Mouse (Mus musculus) bone marrow macrophage, adult 2 months (primary cell): ENCODE measurements around the gene Gm17542. TPM values are rescaled to one million over a fixed set of nuclear protein-coding genes. Genes with fewer than 3 reads are reported as not detected.

Source experiments
- H3K27ac ChIP-seq: 2 replicates; pipeline ENCODE4 v1.5.1; 2012; ENCODE audit warnings: low read depth, low read length; ENCODE audit not compliant: insufficient read depth
- H3K4me1 ChIP-seq: 2 replicates; pipeline ENCODE4 v1.6.1; 2012; ENCODE audit warnings: low read length; ENCODE audit not compliant: control insufficient read depth, insufficient read depth
- H3K4me3 ChIP-seq: 2 replicates; pipeline ENCODE4 v1.5.1; 2012; ENCODE audit warnings: mild to moderate bottlenecking, low read length, moderate library complexity; ENCODE audit not compliant: insufficient read depth
- CTCF ChIP-seq: IDR thresholded peaks from 2 replicates; pipeline ENCODE4 v1.5.1; 2012; ENCODE audit warnings: low read depth, mild to moderate bottlenecking, low read length, moderate library complexity
- POLR2A ChIP-seq: IDR thresholded peaks from 2 replicates; pipeline ENCODE4 v1.6.1; 2012; ENCODE audit warnings: mild to moderate bottlenecking, low read depth, low read length, borderline replicate concordance
- polyA plus RNA-seq: library from polyadenylated mRNA; stranded (reverse); fragments of >200 nt; gene quantifications from 2 replicates; pipeline ENCODE4 v1.2.4, GENCODE M21; 2012; ENCODE audit not compliant: missing spikeins, insufficient read depth, insufficient read length

Gene Gm17542
- polyA plus RNA-seq, 1 experiment = not detected

DNA sequence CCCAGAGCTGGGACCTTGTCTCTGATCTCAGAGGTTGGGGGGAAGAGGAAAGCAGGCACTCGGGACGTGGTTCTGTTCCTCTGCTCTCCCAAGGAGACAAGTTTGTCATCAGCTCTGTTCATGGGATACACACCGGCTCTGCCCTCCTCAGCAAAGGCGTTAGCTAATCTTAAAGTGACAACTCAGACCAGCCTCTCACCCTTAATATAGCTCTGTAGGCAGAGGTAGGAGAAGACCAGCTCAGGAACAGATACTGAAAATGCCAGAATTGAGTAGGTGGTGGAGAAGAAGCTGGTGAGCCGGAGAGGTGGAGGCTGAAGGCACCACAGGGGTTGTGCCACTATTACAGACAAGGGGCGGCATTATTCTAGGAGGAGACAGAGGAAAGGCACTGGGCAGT is 38.7 kb downstream of the Gm17542 start:
- Histone ChIP-seq H3K4me1 (no peaks in the 10 kb centered on the region), H3K27ac (no peak overlapping the region), H3K4me3 (no peak overlapping the region)
- TF ChIP-seq CTCF (no peak), POLR2A (no peak)

DNA sequence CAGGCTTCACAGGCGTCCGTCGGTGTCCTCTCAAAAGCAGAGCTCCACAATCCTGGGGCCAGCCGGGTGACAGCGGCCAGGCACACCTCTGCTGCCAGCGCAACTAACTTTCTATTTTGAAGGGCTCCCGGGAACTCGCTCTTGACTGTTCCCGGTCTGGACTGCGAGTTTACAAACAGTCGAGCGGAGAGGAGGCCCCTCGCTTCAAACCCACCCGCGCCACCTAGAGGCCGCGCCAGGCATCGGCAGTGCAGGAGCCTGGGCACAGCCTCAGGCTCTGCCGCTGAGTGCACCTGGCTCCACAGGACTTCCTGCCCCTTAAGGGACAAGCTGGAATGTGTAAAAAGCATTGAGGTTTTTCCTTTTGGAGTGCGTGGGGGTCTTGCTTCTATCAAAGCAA is 42.5 kb downstream of the Gm17542 start, which contains the start of gene Edar:
Edar (minus strand) TSS at position 122 of the 400 bp plus-strand sequence.
- Histone ChIP-seq H3K4me3 (no peak within 1 kb of the TSS), H3K4me1 (no peaks in the 10 kb centered on the region), H3K27ac (no peak within 1 kb of the TSS)
- peak; percentile 43 for TF ChIP-seq CTCF
- no peak for TF ChIP-seq POLR2A

- no peak overlapping the region for H3K4me3 ChIP-seq
- H3K4me1 ChIP-seq = no peaks in the 10 kb centered on the region
- TF ChIP-seq CTCF (peak; percentile 48), POLR2A (no peak)
- H3K27ac ChIP-seq = no peak overlapping the region
These were observed 44.5 kb downstream of the Gm17542 start for GRCm38 (mm10) chr10:58673278-58674061.

DNA sequence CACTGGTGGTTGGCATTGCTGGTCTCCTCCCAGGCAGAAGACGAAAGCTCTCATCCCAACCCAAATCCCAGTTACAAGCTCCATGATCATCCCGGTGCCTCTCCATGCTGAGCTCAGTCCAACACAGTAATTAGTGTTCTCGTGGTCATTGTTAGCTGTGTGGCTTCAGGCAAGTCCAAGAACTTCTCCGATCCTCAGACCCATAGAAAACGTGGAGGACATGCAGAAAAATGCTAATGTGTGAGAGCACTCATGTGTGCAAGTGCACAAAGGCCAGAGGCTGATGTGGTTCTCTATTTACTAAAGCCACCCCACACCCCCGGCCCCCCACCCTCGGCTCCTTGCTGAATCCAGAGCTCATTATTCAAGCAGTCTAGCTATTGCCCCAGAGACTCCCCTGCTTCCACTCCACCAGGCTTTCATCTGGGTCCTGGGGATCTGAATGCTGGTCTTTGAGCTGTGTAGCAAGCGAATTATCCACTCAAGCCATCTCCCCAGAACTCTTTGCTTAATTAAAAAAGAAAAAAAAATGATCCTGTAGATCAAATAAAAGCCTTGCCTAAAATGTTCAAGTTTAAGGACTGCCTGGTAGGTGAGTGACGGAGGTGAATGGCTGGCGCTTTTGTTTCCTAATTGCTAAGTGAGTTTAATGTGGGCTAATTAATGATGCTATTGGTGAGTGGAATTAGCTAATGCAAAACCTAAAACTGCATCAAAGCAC is 45.3 kb downstream of the Gm17542 start:
- no peak for TF ChIP-seq POLR2A
- Histone ChIP-seq H3K4me1 (no peaks in the 10 kb centered on the region), H3K4me3 (no peak overlapping the region), H3K27ac (no peak overlapping the region)

DNA sequence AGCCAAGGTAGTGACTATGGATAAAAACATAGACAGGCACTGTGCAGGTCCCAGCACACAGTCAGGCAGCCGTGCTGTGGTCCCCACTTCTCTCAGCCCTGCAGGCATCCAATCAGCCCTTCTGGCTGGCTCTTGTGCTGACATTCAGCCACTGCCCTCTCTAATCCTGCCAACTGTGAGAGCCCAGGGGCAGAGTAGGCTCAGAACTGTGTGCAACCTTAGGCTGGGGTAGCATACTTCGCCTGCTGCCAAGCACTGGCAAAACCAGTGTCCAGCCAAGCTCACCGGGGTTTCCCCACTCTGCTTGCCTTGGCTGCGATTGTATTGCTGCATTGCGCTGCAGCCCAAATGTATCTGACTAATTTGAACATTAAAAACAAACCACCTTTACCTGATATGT is 54.1 kb downstream of the Gm17542 start:
- no peak for TF ChIP-seq POLR2A
- no peak for TF ChIP-seq CTCF
- no peaks in the 10 kb centered on the region for H3K4me1 ChIP-seq
- H3K4me3 ChIP-seq = no peak overlapping the region
- no peak overlapping the region for H3K27ac ChIP-seq

Other genes with a start within 250 kb of the Gm17542 start
- gene Ccdc138, start 220.3 kb downstream of the Gm17542 start, polyA plus RNA-seq = 1.1 and 1.9 TPM in 2 replicates
- not detected in 2 replicates for gene Edar, start 42.6 kb downstream of the Gm17542 start, polyA plus RNA-seq
- not detected in 2 replicates for gene Sh3rf3, start 95.1 kb upstream of the Gm17542 start, polyA plus RNA-seq